Comparison of ENCODE assay signal across 20 mouse cellular contexts in genomic region chr1:61796296-61796695, GRCm38 (mm10).
A peak's percentile ranks its signal among the peaks of the same experiment; 100 is the strongest.
DNase-seq lines count a peak whose midpoint lies in the region; TF ChIP-seq lines count a peak whose summit lies in the region.
"Had no signal": no experiment of that assay in that cellular context is flagged by ENCODE, and none has a peak within 500 bp of the region (broad histone marks: within the 10 kb centered on the region; RNA-seq: fewer than 3 reads in every experiment).

No protein-coding gene starts in this region.

- intact Hi-C loops in left cerebral cortex, postnatal 4 days (cut with DNase I) = no loop called here

- H3K4me3 ChIP-seq in layer of hippocampus, adult 2 months = no peak overlapping the region
- H3K4me3 ChIP-seq: embryonic facial prominence, embryonic 12.5 days; erythroblast, embryonic 14.5 days; liver, embryonic 12.5 days; midbrain, embryonic 12.5 days; neural tube, embryonic 13.5 days had no signal

- peak; percentile 31 to 36 for DNase-seq in cerebellum, postnatal 25 days
- no peak for DNase-seq in cerebellum, adult 11 months
- DNase-seq in left cerebral cortex, postnatal 4 days = peak; percentile 28
- no peak for DNase-seq in left cerebral cortex, adult 11 months (ENCODE audit: low spot score)
- DNase-seq in layer of hippocampus, adult 2 months (ENCODE audit: low spot score in 2 of 2) = peak; percentile 3 to 27
- peak; percentile 34 to 57 for DNase-seq in layer of hippocampus, postnatal 14 days (ENCODE audit: low spot score in 2 of 2)
- DNase-seq in yolk sac, embryonic 10.5 days (ENCODE audit: low spot score) = no peak
- DNase-seq: forebrain, postnatal 0 days; kidney, adult 8-10 months; kidney, postnatal 14 days; lung, embryonic 14.5 days; lung, postnatal 36 days; right cerebral cortex, adult 18-20 months; thymus, postnatal 14 days had no signal

- no peak for TF ChIP-seq CTCF in layer of hippocampus, adult 2 months (conservative IDR thresholded peaks at IDR 0.05)

- peak overlapping the region; percentile 76 for H3K27ac ChIP-seq in layer of hippocampus, adult 2 months
- H3K27ac ChIP-seq: embryonic facial prominence, embryonic 12.5 days; liver, embryonic 12.5 days; midbrain, embryonic 12.5 days; neural tube, embryonic 13.5 days; stomach, postnatal 0 days had no signal

Comparison
In these comparisons a context has a peak if more than half of its experiments do, and no peak if none do; other contexts are left out.
1. DNase-seq: peak in cerebellum, postnatal 25 days (2 of 2), left cerebral cortex, postnatal 4 days (single experiment), layer of hippocampus, adult 2 months (2 of 2) and layer of hippocampus, postnatal 14 days (2 of 2); none in cerebellum, adult 11 months (single experiment), left cerebral cortex, adult 11 months (single experiment) and yolk sac, embryonic 10.5 days (single experiment).